Mouse (Mus musculus) thymus, postnatal 4 days (tissue): ENCODE results near the gene Itgal.
"Not testable (repeated sequence)": the region's sequence is repeated elsewhere in the genome, so short reads cannot be mapped to it uniquely, and the experiment has no call there.

ENCODE experiments used
- DNase-seq: peaks from one replicate; pipeline ENCODE4 v3.0.0; 2021

Gene Itgal

DNA sequence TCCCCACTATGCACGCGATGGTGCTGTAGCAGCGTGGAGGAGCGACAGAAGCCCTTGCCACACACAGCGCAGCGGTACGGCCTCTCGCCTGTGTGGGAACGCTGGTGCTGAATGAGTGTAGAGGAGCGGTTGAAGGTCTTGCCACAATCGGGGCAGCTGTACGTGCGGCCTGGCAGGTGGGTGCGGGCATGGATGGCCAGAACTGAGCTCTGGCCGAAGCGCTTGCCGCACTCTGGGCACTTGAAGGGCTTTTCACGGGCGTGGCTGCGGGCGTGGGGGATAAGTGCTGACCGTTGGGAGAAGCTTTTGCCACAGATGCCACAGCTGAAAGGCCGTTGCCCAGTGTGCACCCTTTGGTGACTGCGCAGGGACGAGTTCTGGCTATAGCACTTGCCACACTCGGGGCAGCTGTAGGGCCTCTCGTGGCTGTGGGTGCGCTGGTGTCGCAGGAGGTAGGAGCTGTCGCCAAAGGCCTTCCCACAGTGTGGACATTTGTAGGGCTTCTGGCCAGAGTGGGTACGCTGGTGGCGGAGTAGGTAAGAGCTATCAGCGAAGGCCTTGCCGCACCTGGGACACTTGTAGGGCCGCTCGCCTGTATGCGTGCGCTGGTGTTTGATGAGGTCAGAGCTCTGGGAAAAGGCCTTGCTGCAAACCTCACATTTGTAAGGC, 47.4 kb downstream of the Itgal start:
- DNase-seq, result no peak

DNA sequence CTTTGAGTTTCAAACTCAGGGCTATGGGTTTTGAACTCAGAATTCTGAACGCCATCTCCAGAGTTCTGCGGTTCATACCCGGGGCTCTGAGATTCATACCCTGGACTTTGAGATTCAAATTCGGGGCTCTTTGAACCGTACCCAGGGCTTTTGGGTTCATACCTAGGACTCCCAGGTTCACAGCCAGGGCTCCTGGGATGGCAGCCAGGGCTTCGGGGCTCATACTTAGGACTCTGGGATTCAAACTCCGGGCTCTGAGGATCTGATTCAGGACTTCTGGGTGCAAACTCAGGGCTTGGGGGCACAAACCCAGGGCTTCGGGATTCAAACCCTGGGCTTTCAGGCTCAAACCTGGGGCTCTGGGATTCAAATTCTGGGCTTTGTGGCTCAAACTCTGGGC, 48.3 kb downstream of the Itgal start:
- DNase-seq, result no peak

DNA sequence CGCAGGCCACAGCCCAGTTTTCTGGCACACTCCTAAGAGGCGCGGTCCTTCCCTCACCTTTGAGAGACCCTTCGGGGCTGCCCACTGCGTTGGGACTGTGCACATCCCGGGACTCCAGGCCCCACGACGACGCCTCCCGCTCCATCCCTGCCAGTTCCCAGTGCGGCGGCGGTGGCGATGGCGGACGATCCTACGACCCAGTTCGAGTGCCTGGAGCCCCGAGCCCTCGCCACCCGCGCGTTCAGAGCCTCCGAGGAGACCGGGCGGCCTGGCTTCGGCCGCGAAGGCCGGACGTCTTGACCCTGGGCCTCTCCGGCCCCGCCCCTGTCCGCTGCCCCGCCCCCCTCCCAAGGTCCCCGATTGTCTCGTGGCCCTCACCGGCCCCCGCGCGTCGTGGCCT, 49.0 kb downstream of the Itgal start:
- DNase-seq, result peak; percentile 45

DNA sequence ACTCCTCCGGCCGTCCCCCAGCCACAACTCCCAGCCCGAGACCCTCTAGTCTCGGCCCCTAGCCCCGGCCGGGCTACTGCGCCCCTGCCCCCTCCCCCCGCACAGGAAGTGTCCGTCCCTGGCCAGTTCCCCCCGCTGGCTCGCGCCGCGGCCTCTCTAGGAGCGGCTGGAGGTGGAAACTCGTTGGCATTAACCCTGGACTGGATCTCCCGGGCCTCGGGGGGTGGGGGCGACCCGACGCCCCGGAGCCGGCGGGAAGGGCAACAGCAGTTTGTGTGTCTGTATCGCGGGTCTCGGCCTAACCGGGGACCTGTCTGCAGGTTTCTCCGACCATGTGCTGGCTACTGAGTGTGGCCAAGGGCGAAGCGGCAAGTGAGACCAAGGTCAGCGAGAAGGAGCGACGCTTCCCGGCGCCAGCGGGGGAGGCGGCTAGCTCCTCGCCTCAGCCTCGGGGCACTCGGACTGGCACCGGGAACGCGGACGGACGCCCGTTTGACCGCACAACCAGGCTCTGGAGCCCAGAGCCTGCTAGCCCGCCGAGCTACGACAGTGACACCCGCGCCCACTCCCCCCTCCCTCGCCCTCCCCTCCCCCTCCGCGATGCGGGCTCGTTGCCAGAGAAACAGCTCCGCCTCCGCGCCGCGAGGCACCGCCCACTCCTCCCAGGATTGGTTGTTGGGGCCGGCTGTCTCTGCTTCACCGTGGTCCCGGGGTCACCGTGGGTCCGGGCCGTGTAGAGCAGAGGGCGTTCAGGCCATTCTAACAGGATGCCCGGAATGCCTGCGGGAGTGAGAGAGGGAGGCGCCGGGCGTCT, 49.7 kb downstream of the Itgal start, which contains the start of gene Zfp768:
Zfp768 (minus strand) TSS at position 78 of the 814 bp plus-strand sequence.
- peak; percentile 97 for DNase-seq

DNA sequence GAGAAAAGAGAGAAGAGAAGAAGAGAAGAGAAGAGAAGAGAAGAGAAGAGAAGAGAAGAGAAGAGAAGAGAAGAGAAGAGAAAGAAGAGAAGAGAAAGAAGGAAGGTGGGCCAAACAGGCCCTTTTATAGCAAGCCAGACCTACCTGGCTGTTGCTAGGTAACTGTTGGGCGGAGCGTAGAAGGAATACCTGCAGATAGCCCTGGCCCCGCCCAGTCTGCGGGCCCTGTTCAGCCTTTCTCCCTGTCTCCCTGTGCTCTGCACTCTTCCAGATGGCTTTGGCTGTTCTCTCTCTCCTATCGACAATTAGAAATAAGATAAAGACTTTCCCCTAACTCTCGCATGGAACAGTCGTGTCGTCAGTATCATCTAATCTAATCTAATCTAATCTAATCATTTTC, 50.6 kb downstream of the Itgal start:
- DNase-seq, result no peak

DNA sequence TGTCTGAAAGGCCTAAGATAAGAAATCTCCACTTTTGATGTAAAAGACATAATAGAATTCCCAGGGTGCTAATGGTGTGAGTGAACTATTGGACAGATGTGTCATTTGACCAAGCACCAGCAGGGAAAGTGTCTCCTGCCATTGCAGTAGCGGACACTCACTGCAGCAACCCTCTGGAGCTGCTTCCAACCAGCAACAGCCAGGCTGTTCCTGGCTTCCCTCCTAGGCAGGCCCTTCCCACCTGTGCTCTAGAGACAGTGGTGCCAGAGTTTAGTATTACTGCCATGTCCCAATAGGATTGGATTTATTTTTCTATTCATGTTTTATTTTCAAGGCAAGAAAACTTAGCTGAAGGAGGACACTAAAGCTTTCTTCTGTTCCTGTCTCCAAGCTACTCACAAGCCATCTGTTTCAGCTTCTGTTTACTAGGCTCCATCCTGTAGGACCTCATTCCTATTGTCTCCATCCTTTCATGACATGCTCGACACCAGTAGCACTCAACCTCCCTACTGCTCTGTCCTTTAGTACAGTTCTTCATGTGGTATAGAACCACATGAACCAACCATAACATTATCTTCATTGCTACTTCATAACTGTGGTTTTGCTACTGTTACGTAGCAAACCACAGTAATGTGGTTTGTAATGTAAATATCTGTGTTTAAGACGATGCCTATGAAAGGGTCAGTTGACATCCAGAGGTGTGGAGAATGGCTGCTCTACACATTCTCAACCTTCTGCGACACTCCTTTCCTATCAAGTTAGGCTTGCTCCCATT, 55.4 kb downstream of the Itgal start:
- no peak for DNase-seq

DNA sequence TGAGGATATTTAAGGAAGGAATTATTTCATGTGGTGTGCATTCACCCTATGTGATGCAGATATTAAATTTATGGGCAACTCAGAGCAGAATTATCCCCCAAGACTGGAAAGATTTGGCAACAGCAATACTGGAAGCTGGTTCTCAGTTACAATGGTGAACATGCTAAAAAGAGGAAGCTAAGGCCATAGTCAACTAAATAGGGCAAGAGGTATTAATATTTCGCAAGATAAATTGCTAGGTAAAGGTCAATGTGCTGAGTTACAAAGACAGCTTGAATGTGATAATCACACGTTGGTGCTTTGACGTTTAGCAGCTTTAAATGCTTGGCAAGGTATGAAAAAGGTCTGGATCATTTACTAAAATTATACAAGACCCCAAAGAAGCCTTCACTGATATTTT, 59.7 kb downstream of the Itgal start:
- DNase-seq, result no peak

DNA sequence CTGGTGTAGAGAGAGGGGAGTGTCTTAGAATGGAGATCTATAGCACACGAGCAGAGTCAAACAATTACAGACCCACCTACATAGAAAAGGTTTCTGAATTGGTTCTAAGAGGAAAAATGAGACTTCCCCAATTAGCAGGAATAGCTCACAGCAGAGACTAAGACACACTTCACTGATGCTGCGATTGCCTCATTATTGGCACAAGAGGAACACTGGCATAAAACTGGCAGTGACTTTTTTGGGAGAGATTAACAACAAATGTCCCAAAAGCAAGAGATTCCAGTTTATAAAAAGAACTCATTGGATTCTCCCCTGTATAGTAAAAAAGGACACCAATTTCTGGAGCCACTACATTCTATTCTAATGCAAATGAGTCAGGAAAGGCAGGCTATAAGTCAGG, 61.8 kb downstream of the Itgal start:
- DNase-seq, result no peak

DNA sequence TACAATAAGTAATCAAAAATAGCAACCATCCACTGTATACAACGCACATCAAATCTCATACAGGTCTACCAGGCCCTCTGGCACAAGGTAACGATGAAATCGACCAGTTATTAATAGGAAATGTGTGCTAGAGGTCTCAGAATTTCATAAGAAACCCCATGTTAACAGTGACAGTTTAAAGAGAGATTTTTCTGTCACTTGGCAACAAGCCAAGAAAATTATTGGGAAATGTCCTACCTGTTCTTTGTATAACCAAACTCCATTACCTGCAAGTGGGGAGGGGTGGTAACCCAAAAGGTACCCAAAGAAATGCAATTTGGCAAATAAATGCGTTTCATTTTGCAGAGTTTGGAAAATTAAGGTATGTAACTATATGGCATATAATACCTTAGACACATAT, 62.4 kb downstream of the Itgal start:
- no peak for DNase-seq

DNA sequence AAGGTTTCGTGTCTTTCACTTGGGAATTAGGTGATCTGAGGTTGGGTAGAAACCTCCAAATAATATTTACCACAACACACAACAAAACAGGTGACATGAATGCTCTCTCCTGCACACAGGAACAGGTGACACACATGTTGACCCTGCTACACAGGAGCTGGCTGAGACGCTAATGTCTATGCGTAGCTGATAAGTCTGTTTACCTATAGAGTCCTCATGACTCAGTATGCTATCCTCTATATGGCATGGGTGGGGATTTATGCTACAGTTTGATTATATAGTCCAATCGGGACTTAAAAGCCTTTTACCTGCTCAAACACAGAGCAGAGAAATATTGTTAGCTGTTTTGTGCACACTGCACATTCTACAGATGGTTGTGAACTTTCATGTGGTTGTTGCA, 64.2 kb downstream of the Itgal start:
- no peak for DNase-seq

DNA sequence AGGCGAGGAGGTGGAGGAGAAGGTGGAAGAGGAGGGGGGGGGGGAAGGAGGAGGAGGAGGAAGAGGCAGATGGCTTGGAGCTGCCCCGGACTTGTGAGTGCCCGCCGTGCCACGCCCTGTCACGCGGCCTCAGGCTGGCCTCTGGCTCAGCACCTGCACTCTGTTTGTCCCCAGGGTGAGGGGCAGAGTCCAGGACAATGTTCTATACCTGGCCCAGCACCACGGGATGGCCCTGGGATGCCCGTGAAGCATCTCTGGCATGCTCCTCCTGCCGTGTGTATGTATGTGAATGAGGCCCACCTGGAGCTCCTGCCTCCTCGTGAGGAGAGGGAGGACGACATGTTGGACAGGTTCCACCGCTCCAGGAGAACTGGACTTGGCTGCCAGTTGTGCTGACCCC, 65.4 kb downstream of the Itgal start:
- DNase-seq, result no peak

DNA sequence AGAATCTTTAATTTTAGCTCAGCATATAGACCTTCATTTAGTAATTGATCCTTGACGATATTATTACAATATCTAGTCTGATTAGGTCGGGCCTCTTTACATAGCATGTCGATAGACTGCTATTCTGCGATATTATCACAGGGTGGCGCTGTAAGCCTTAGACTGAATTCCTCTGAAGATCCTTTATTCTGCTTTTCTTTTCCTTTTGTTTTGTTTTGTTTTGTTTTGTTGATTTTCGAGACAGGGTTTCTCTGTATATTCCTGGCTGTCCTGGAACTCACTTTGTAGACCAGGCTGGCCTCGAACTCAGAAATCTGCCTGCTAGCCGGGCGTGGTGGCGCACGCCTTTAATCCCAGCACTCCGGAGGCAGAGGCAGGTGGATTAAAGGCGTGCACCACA, 66.4 kb downstream of the Itgal start:
- DNase-seq, result not testable (repeated sequence)

DNA sequence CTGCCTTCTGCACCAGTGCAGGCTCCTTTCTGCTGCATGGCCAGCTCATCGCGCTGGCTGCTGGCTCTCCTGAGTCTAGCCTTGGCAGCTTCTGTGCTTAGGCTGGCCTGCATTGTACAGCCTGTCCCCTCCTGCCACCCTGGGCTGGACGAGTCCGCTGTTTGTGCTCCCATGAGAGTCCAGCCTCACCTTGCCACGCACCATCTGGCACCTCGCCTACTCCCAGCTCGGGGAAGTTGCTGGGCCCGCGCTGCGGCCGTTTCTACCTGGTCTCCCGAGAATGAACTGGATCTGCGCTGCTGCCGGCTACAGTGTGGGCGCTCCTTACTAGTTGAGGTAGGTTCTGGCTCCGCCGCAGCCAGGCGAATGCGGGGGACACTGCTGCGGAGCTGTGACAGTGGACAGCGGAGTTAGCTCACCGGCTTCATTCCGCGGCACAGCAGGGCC, 67.4 kb downstream of the Itgal start:
- DNase-seq, result no peak

DNA sequence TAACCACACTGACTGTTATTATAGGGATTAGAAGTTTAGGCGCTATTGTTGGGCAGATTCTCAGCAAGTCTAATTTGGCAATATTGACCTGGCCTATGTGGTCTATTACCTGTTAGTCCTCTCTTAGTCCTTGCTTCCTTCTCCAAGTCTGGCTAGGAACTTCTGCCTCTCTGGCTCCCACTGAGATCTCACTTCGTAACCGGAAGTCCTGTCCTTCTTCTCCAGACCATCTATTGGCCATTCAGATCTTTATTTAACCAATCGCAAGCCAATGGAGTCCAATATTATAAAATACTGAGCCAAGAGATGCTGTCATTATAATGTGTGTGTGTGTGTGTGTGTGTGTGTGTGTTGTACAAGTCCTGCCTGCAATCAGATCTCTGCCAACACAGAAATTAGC, 68.1 kb downstream of the Itgal start:
- DNase-seq, result no peak

DNA sequence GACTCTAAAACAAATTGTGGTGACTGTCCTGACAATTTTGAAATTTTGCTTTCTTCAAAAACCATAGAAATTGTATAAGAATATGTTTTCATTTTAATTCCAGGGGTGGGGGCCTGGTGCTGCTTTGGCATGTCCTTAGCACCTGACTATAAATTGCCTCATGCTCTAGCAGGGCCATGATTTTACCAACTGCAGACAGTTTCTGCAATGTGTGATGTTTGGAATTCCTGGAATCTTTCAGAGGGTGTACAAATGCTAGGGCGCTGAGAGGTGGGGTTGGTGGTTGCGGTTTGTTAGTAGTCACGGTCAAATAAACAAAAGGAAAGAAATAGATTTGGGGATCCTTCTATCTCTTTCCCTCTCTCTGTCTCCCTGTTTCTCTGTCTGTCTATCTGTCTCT, 70.2 kb downstream of the Itgal start:
- no peak for DNase-seq

DNA sequence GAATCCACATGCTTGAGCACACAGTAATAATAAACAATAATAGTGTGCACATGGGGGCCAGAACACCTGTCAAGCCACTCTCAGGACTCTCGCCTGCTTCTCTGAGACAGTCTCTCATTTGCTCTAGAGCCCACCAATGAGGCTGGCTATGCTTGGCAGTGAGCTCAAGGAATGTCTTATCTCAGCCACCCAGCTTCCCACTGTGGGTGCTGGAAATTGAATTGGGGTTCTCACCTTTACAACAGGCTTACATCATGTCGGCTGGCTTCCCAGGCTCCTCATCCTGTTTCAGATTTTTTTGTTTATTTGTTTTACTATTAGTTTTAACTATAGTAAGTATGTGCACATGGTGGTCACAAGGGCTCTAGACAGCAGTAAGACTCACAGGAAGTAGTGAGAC, 75.2 kb downstream of the Itgal start:
- no peak for DNase-seq

DNA sequence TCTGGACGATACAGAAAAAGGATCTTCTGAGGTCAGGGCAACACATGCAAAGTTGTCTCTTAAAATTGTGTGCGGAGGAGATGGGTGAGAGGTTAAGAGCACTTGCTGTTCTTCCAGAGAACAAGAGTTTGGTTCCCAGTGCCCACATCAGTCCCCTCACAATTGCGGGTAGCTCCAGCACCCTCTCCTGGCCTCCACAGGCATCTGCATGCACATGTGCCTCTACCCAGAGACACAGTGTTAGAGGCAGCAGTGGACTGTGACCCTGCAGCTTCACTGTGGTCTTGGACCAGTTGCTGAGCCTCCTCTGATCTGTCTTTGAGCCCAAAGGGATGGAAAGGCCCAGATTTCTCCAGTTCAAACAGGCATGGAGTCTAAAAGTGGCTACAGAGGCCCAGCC, 75.8 kb downstream of the Itgal start:
- peak; percentile 55 for DNase-seq

DNA sequence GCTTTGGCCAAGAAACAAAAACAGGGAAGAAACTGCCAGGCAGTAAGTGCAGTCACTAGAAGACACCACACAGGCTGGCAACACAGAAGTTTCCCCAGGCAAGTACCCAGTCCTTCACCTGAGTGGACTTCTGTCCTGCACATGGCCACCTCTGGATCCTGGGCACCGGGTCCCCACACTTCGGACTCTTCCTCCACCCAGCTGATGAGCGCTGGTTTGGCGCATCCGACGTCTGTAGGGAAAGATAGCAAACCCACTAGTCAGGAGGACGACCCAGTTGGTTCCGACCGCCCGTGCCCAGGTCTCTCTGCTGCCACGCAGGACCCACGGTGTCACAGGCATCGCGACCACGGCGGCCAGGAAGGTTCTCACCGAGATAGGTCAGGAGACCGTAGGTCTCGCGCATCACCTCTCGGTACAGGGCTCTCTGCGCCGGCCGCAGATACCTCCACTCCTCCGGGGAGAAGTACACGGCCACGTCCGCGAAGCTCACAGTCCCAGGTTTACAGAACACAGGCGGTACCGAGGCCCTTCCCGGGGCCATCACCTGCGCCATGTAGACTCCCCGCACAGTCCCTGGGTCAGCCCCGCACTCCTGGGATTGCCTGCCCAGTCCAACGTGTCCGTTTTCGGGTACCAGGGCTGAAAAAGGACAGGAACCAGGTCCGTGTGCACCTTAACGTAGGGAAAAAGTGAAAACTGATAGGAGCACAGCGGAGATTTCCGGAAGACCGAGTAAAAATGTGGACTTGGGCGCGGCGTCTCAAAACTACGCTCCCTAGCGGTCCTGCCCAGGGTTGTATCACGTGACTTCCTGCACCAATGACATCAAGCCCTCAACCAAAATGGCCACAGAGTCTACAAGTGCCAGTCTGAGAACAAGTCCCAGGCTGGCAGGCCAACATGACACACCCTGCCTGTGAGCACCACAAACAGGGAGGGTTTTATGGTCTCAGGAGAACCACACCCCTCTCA, 79.5 kb downstream of the Itgal start, which contains the start of gene Zfp747:
Zfp747 (minus strand) TSS at position 780 of the 975 bp plus-strand sequence.
- DNase-seq, result peak; percentile 94

DNA sequence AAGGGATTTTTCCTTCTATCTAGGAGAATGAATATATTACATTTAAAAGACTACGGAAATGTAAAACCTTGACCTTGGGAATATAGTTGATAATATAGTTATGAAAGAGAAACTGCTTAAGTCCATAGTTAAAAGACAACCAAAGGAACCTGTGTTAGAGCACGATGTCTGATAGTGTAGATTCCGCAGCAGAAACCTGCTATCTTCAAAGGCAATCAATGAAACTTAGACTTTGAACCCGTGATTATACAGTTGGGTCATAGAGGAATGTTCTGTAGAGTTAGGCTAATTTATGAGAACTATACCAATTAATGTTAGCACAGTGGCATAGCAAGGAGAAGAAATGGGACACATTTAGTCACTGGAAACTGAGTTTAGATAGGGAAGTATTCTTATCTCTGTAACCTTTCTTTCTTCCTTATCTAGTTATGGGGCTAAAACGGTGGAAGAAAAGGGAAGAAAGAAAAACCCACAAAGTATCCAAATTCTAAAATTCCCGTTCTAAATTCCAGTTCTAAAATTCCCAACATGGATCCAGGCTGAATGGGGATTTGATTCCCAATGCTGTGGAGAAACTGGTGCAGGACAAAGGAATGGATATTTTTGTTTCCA, 82.4 kb downstream of the Itgal start:
- no peak for DNase-seq
